Mouse (Mus musculus): ENCODE results near the gene Ntrk2.
A peak's percentile ranks its signal among the peaks of the same experiment; 100 is the strongest.
"Not testable (repeated sequence)": the region's sequence is repeated elsewhere in the genome, so short reads cannot be mapped to it uniquely, and the experiment has no call there.

Ntrk2 gene

GRCm38 (mm10) chr13:58996447-58996846 is 190.1 kb downstream of the Ntrk2 start:
- no peak for DNase-seq

DNA sequence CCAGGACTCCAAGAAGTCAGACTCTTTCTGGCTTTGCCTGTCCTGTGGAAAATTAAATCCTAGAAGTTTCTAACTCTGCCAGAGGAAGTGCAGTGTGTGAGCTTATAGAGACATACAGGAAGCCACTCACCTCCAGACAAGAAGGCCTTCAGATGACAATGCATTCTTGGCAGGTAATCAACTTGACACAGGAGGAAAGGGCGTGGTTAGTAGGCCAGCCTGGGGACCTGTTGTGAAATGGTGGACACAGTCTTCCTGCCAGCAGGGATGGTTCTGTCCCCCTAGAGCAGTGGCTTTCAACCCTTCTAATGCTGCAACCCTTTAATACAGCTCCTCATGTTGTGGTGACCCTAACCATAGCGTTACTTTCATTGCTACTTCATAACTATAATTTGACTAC is 191.4 kb downstream of the Ntrk2 start:
- DNase-seq, result no peak

GRCm38 (mm10) chr13:58999373-59000053 is 193.1 kb downstream of the Ntrk2 start:
- no peak for DNase-seq

DNA sequence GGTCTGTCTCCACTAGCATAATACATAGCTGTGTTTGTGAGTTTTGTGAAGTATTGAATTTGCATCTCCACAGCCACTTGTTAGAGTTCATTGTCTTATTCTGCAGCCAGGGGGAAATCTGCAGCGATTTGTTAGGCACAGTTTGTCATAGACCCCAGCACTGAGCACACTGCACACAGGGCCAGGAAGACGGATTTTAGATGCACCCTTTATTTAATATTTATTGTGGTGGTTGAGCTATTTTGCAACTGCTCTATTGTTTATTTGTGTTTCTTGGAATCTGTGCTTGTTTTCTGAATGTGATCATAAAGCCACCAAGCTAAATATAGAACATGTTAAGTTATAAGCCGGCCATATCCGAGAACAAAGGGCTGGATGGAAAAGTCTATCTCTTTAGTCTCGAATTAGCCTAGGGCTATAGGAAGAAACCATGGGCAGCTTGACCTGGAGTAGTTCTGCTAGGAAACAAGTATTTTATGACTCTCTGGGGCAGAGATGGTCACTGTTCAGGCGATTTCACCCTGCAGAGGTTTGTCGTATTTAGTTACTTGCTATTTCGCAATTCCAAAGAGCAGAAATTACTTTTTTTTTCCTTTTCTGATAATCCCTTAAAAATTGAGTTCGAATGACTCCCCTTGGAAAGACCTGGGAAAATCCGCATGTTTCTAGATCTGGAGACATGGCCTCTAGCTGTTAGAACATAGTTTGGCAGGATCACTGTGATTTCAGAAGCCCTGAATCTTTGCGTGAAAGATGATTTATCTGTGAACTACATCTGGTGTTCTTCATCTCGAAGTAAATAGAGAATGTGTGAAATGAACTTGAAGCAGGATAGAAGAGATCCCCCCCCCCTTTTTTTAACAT is 196.8 kb downstream of the Ntrk2 start:
- DNase-seq, result no peak

GRCm38 (mm10) chr13:59003807-59004173 is 197.4 kb downstream of the Ntrk2 start:
- DNase-seq, result no peak

GRCm38 (mm10) chr13:59004579-59004978 is 198.2 kb downstream of the Ntrk2 start:
- DNase-seq, result no peak

DNA sequence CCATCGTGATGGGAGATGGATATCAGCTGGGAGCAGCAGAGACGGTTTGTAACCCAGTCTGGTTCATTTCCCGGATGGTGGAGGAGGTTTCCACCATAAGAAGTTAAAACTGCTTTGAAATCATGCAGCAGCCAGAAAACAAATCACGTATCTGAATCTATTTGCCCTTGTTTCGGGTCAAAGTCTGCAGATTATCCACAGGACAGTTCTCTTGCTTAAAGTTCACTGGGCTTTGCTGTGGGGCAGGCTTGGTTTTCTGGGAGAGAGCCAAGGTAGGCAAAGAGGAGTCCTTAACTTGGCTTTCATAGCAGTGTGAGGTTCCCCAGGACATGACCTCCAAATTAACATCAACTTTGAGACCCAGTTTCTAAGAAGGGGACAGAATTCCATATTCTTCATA is 203.5 kb downstream of the Ntrk2 start:
- no peak for DNase-seq

GRCm38 (mm10) chr13:59010893-59011529 is 204.6 kb downstream of the Ntrk2 start:
- no peak for DNase-seq

DNA sequence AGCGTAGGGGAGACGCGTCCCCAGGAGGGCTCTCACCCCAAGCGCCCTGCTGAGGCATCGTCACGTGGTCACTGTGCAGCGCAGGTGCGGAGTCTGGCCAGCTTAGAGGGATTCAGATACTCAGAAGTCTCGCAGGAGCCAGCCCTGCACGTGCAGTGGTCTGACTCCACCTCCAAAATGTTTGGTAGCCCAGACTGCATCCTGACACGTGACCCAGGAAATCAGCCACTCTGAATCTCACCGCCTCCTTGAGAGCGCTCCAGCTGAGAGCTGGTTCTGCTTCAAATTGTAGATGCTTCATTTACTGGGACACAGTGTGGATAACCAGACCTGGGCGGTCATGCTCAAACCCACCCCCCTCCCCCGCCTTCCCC is 205.1 kb downstream of the Ntrk2 start:
- DNase-seq, result peak; percentile 77

DNA sequence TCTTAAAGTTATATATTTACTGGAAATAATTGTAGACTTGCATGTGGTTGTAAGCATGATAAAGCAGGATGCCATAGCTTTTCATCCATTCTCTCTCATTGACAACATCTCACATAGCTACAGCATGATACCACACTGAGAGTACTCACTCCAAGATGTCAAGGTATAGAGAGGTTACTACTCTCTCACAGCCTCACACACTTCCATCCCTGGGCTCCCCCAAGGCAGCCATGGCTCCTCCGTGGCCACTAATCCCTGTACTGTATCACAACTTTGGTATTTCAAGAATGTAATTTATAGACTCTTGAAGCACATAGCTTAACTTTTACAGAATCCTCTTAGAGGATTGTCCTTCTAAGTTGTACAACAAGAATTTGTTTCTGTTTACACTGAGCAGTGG is 209.0 kb downstream of the Ntrk2 start:
- no peak for DNase-seq

GRCm38 (mm10) chr13:59017121-59017520 is 210.8 kb downstream of the Ntrk2 start:
- DNase-seq, result no peak

- no peak for DNase-seq
Measured at GRCm38 (mm10) chr13:59022251-59023042, 216.1 kb downstream of the Ntrk2 start.

GRCm38 (mm10) chr13:59025653-59026052 is 219.3 kb downstream of the Ntrk2 start:
- DNase-seq, result no peak

DNA sequence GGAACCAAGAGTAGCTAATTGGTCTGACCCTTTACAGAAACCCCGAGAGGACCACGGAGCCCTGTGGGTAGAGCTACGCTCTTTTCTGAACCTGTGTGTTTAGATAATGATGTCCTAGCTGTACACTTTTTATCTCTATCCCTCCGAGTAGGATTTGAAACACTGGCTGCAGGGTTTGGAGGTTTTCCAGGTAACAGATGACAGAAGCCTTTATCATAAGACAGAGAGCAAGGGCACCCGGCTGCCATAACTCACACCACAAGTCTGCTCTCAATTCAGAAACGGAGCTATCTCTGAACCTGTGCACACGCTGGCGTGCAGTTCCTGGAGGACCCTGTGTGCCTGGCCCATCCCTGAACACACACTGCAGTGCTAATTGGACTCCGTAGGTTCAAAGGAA is 221.1 kb downstream of the Ntrk2 start:
- DNase-seq, result no peak

DNA sequence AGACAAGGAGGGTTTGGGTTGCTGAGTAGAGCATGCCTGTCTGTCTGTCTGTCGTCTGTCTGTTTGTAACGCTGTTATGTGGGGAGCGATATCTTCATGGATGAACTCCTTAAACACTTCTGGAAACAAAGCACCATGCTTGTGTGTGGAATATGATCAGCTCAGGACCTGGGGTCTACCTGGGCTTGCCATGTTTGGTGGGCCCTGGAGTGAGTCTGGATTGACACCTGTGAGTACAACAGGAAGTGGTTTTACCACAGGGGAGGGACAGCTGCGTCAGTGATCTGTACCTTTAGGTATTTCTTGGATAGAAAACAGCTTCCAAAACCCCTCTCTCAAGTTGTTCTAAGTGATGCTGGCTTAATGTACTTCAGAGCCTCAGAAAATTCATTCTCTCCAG is 222.2 kb downstream of the Ntrk2 start:
- DNase-seq, result no peak

GRCm38 (mm10) chr13:59030574-59030973 is 224.2 kb downstream of the Ntrk2 start:
- no peak for DNase-seq

DNA sequence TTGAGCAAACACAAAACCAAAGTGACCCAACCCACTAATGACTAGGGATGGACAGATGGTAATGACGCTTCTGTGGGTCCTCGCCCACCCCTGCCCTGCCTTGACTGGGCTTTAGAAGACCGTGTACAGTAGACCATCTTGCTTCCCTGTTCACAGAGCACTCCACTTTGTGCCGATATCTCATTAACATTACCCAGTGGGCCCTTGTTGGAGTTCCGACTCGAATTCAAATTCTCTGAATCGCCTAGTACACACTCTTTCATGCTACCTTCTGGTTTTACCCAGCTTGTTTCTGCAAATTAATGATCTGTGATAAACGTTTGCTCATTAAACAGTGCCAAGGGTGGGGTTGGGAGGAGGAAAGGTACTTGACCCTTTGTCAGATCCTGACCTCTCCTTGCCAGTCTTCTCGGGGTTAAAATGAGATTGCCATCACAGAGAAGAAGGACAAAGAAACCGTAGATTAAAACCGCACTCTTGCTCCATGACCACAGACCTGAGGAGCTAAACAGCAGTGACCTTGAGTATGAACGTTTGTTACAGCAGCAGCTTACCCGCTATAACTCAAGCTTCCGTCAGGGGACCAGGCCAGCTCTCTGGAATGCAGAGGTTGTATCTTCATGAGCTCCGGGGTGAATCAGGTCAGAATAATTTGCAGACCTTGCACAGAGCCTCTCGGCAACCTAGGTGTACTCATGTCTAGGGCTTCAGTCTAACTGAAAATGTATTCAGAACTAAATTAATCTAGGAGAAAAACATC is 234.0 kb downstream of the Ntrk2 start:
- no peak for DNase-seq

DNA sequence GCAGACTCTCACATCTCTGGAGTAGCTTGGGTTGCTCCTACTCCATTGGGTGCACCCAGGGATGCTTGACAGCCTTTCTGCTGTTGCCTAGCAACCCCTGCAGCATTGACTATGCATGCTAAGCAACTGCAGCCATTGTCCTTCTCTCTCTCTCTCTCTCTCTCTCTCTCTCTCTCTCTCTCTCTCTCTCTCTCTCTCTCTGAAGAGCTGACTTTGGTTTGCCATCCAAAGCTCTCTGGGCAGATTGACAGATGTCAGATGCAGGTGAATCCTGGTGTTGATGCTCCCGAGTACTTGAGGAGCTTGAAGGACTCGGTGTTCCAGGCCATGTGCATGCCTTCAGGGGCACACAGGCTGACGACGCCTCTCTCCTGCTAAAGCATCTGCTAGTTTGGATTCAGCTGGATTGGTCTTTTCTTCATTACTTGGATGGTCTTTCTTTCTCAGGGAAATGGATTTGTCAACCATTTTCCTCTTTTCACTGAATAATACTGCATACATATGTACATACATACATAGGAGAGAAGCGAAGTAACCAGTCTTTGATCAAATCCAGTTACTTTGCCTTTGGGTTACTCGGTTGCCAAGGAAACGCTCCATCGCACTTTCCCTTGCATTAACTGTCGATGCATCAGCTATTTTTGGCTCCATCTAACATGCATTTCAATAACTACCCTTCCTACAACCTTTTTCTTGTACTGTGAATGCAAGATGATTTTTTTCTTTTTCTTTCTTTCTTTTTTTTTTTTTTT is 234.8 kb downstream of the Ntrk2 start:
- peak; percentile 35 for DNase-seq

- no peak for DNase-seq
Measured at GRCm38 (mm10) chr13:59052188-59052587, 245.8 kb downstream of the Ntrk2 start.

GRCm38 (mm10) chr13:59054331-59054730 is 248.0 kb downstream of the Ntrk2 start:
- DNase-seq, result not testable (repeated sequence)

GRCm38 (mm10) chr13:59056859-59057258 is 250.5 kb downstream of the Ntrk2 start:
- no peak for DNase-seq

DNA sequence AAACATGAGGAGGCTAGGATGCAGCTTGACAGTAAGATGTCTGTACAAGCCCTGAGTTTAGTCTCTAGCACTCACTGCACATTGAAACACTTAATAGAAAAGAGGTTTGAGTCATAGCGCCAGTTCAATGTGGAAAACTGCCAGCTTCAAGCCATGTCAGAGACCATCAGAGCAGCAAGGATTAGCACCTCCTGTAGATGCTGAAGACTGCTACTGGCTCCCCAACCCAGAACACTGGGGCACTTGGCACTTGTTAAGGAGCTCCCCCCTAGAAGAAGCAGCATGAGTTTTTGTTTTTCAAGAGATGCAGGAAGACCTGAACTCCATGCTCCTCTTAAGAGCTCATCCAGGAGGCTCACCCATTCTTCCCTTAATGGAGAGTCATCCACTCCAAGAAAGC is 251.5 kb downstream of the Ntrk2 start:
- no peak for DNase-seq
